Mouse (Mus musculus) left cerebral cortex, adult 2 months (tissue): ENCODE results near the gene Rasd2. TPM values are rescaled to one million over a fixed set of nuclear protein-coding genes. Genes with fewer than 3 reads are reported as not detected.

Source experiments
- DNase-seq, 2 experiments: peaks; one replicate each; pipeline ENCODE4 v3.0.0; 2021 to 2022; ENCODE audit warnings: low spot score in 2 of 2, mixed read lengths in 1 of 2; ENCODE audit errors: extremely low spot score in 1 of 2
- H3K27ac ChIP-seq: fragments of 200-600 bp; 2 replicates; pipeline ENCODE4 v1.8.1; 2022
- H3K4me3 ChIP-seq: fragments of 200-600 bp; 2 replicates; pipeline ENCODE4 v1.8.1; 2022
- CTCF ChIP-seq: fragments of 200-600 bp; IDR thresholded peaks from 2 replicates; pipeline ENCODE4 v1.8.1; 2022; ENCODE audit warnings: antibody characterized with exemption, mild to moderate bottlenecking, moderate library complexity
- intact Hi-C: fragments of 180-260 bp; cut with DNase I; formaldehyde crosslinking; loops from one replicate; pipeline ENCODE4 v1.15.1; 2025
- long read RNA-seq, 2 experiments: library from polyadenylated mRNA; stranded (forward); transcript quantifications; one replicate each; pipeline ENCODE4 v2.0.0; 2021; ENCODE audit warnings: borderline mapping rate in 2 of 2
- total RNA-seq, 2 experiments: library from RNA; stranded (reverse); gene quantifications; 2 replicates each; pipeline ENCODE4 v1.2.3; 2021

The Rasd2 gene
- 100 to 1,000 TPM in 1 of 2 experiments, 10 to 100 TPM in 1; 77.7 to 100 TPM for total RNA-seq
- long read RNA-seq, experiment 1, transcript Rasd2-202 (3 exons, 2,810 nt): major isoform, 65 of 71 reads
- long read RNA-seq, experiment 1, partial matches to known transcripts: 1 of 71 reads
- long read RNA-seq, experiment 1, other reads (novel, unspliced or antisense): 5 of 71 reads
- long read RNA-seq, experiment 2, transcript Rasd2-202 (3 exons, 2,810 nt): major isoform, 59 of 67 reads
- long read RNA-seq, experiment 2, partial matches to known transcripts: 1 of 67 reads
- long read RNA-seq, experiment 2, other reads (novel, unspliced or antisense): 7 of 67 reads

DNA sequence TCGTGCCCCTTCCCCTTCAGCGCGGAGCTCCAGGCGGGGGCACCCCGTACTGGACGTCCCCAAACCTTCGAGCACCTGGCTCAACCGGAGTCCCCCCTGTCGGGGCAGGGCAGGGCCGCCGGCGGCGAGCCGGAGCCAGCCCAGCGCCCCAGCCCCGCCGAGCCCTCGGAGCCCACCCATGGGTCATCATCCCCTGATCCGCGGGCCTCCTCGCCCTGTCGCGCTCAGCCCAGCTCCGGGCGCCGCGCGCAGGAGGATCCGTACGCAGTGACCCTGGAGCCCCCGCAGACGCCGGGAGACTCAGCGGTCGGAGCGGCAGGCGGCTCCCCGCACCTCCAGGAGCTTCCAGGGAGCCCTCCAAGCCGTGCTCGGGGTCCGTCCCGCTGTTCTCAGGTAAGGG is at the start of gene Rasd2:
Gene Rasd2, plus strand, starts transcription at position 259 of the 400 bp plus-strand sequence.
- DNase-seq: peak in 1 of 2 experiments; percentile 32
- no peak for TF ChIP-seq CTCF
- peak within 1 kb of the TSS; percentile 80 for H3K27ac ChIP-seq
- H3K4me3 ChIP-seq: peak within 1 kb of the TSS; percentile 79
- intact Hi-C loops: no loop called here

DNA sequence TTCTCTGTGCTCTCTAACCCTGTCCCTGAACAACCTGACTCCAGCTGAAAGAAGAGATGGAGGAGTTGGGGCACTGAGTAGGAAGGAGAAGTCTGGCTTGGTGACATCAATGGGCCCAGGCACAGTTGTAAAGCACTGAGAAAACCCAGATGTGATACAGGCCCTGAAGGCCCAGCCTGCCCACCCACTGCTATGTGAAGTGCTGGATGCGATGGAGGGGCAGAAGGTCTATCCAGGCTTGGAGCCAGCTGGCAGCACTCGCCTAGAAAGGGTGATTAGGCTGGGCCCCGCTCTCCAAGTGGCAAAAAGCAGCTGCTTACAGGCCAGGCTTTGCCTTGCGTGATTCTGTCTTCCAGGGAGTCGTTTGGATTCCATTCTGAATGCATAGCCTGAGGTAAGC is 44.4 kb upstream of the Rasd2 start:
- Histone ChIP-seq H3K4me3 (no peak overlapping the region), H3K27ac (no peak overlapping the region)
- no peak for DNase-seq
- no peak for TF ChIP-seq CTCF
- intact Hi-C loops: no loop called here

DNA sequence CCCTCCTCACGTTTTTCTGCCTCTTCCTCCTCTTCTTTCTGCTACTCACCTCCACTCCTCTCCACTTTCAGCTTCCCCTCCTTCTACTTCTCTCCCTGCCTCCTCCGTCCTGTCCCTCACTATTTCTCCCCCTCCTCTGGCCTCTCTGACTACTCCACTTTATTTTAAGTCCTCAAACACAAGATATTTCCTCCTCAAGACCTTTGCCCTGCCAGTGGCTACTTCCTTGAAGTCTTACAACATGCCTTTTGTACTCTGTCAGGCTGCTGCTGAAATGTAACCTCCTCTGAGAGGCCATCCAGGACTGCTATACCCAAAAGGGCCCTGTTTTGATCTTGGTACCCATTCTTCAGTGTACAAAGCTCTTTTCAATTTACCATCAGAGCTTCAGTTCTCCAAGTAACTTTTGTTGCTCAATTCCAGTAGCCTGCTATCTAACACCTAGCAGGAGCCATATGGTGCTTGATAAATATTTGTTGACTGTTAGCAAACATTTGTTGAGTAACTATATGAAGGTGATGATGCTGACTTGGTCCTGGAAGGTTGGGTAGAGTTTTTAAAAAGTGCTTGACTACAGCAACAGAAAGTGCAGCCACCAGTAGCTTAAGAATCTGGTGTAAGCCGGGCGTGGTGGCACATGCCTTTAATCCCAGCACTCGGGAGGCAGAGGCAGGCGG is 41.6 kb upstream of the Rasd2 start:
- H3K27ac ChIP-seq: no peak overlapping the region
- TF ChIP-seq CTCF: no peak
- intact Hi-C loops: no loop called here
- DNase-seq: no peak
- no peak overlapping the region for H3K4me3 ChIP-seq

- no peak for DNase-seq
- TF ChIP-seq CTCF: no peak
- Histone ChIP-seq H3K27ac (no peak overlapping the region), H3K4me3 (no peak overlapping the region)
- intact Hi-C loops: no loop called here
These were observed 20.7 kb upstream of the Rasd2 start for GRCm38 (mm10) chr8:75193022-75193421.

GRCm38 (mm10) chr8:75194473-75195071 is 19.2 kb upstream of the Rasd2 start:
- TF ChIP-seq CTCF: no peak
- no peak for DNase-seq
- no peak overlapping the region for H3K4me3 ChIP-seq
- intact Hi-C loops: no loop called here
- H3K27ac ChIP-seq: no peak overlapping the region

DNA sequence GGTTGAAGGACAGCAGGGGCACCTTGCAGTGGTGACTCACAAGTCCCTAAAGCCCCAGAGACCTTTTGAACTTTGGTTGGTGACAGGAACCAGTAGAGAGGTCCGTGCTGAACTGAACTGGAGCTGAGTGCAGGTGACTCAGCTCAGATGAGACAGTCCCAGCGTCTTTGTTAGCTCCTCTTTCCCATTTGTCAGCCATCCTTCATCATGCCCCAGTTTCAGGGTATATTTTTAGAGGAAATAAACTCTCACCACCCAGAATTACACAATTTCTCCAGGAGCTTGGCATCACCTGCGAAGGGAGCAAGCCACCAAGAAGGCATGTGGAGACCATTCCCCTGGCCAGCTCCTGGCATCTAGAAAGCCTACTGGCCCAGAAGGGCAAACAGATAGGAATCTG is 16.6 kb upstream of the Rasd2 start:
- intact Hi-C loops: no loop called here
- Histone ChIP-seq H3K4me3 (no peak overlapping the region), H3K27ac (peak overlapping the region; percentile 72)
- DNase-seq: no peak
- no peak for TF ChIP-seq CTCF

- intact Hi-C loops: loop anchor here (1.0 kb wide), 1 partner anchor 47 kb away; no protein-coding TSS in a partner anchor
- no peak for TF ChIP-seq CTCF
- DNase-seq: no peak
- Histone ChIP-seq H3K4me3 (no peak overlapping the region), H3K27ac (peak overlapping the region; percentile 72)
These were observed 15.9 kb upstream of the Rasd2 start for GRCm38 (mm10) chr8:75197862-75198261.

DNA sequence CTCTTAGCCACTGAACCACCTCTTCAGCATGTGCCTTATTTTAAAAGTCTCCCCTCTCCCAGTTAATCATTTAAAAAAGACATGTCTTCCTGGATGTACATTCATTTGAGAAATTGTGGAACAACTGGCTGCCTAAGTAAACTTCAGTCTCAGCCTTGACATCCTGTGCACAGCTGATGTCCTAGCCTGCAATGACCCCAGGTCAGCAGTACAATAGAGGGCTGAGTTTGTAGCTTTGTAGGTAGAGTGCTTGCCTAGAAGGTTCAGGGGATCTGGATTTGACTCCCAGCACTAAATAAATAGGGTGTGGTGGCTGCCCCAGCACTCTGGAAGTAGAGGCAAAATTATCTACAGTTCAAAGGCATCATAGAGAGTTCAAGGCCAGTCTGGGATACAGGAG is 15.4 kb upstream of the Rasd2 start:
- no peak for DNase-seq
- Histone ChIP-seq H3K4me3 (no peak overlapping the region), H3K27ac (0 out of 2 replicates have a peak overlapping the region, but pooled peaks have one; percentile 42)
- no peak for TF ChIP-seq CTCF
- intact Hi-C loops: loop anchor here (1.0 kb wide), 1 partner anchor 47 kb away; no protein-coding TSS in a partner anchor

- H3K27ac ChIP-seq: peak overlapping the region; percentile 42; the same call in 1 of the 2 replicates
- no peak overlapping the region for H3K4me3 ChIP-seq
- TF ChIP-seq CTCF: no peak
- intact Hi-C loops: loop anchor here (1.0 kb wide), 1 partner anchor 48 kb away; no protein-coding TSS in a partner anchor
- DNase-seq: no peak
These were observed 14.6 kb upstream of the Rasd2 start for GRCm38 (mm10) chr8:75198988-75199765.

GRCm38 (mm10) chr8:75199914-75200313 is 13.8 kb upstream of the Rasd2 start:
- intact Hi-C loops: no loop called here
- DNase-seq: no peak
- Histone ChIP-seq H3K4me3 (no peak overlapping the region), H3K27ac (no peak overlapping the region)
- TF ChIP-seq CTCF: no peak

GRCm38 (mm10) chr8:75202041-75202656 is 11.6 kb upstream of the Rasd2 start:
- Histone ChIP-seq H3K27ac (no peak overlapping the region), H3K4me3 (no peak overlapping the region)
- intact Hi-C loops: no loop called here
- TF ChIP-seq CTCF: no peak
- DNase-seq: no peak
